Mouse (Mus musculus) erythroblast, embryonic 14.5 days (primary cell): Measurements from ENCODE around the gene Slc16a6.

Source experiments
- GATA1 ChIP-seq: IDR thresholded peaks from 2 replicates; pipeline ENCODE4 v1.6.1; 2012; ENCODE audit warnings: low read length, inconsistent platforms, mixed read lengths
- TAL1 ChIP-seq: IDR thresholded peaks from 3 replicates; pipeline ENCODE4 v1.6.1; 2012; ENCODE audit warnings: low read length, inconsistent platforms, mixed read lengths

DNA sequence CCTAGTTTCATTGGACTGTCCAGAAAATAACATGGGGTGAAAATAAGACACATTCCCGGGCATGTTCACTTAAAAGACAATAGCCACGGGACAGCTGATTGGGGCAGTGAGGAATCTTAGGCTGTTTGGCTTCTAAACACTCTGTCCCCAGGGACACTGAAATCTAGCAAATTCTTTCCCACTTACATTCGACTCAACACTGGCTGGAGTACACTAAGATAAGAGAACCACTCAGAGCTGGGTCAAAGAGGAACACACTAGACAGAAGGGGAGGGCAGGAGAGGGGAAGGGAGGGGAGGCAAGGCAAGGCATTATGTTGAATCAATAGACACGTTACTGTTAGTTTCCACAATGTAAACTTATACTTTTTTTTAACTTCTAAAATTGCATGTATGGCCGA is 12.8 kb downstream of the Slc16a6 start:
- TF ChIP-seq TAL1: no peak
- no peak for TF ChIP-seq GATA1
